Mouse (Mus musculus) yolk sac, embryonic 10.5 days (tissue): ENCODE measurements around the gene Stx2.

Experiments used
- DNase-seq: peaks from one replicate; pipeline ENCODE4 v3.0.0-alpha.2; 2017; ENCODE audit warnings: low spot score

Gene Stx2

DNA sequence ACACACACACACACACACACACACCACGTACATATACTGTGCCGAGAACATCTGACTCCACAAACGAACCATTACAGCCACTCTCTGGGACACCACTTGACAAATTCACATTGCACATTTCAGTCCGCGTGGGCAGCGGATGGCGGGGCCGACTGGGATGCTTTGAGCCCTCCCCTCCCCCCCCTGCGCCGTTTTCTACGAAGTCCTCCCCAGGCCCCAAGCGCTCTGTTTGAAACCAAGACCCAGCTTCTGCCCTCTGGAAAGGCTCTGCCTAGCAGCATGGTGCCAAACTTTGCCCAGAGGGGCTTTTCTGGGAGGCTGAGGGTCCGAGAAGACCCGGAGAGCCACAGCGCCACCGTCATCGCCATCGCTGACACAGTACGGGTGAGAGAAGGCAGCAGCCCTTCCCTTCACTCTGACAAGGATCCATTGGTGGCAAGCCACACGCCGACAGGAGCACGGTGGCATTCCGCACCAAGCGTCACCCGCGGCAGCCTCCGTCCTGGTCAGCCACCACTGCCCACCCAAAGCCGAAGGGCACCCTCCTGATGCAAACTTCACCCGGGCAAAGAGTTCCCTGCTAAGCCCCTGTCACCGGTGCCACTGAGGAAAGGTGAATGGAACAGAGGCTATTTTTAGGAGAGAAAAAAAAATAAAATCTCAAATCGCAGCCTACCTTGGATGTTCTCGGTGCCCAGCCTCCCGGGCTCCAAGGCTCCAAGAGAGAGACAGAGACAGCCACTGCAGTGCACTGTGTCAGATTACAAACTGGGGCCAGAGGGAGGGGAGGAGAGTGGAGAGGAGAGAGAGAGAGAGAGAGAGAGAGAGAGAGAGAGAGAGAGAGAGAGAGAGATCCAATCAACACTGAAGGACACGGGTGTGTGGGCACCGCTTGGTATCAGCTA lies 55.8 kb downstream of the Stx2 start:
- DNase-seq = no peak

- DNase-seq = no peak
Measured at GRCm38 (mm10) chr5:128951472-128951871, 56.9 kb downstream of the Stx2 start.

GRCm38 (mm10) chr5:128947093-128947492 lies 61.3 kb downstream of the Stx2 start:
- no peak for DNase-seq

GRCm38 (mm10) chr5:128940436-128940835 lies 67.9 kb downstream of the Stx2 start:
- no peak for DNase-seq

GRCm38 (mm10) chr5:128935359-128935899 lies 72.9 kb downstream of the Stx2 start:
- DNase-seq = no peak
